Mouse (Mus musculus): ENCODE data around the gene Tab1. TPM values are rescaled to one million over a fixed set of nuclear protein-coding genes. Genes with fewer than 3 reads are reported as not detected.
A peak's percentile ranks its signal among the peaks of the same experiment; 100 is the strongest.

Gene Tab1
- total RNA-seq (2021): 10 to 100 TPM; 11.9 to 18.3 TPM
- long read RNA-seq, experiment 1, transcript Tab1-201 (11 exons, 2,964 nt): major isoform, 20 of 37 reads
- long read RNA-seq, experiment 1, partial matches to known transcripts: 6 of 37 reads
- long read RNA-seq, experiment 1, other reads (novel, unspliced or antisense): 11 of 37 reads
- long read RNA-seq, experiment 2, transcript Tab1-201 (11 exons, 2,964 nt): major isoform, 10 of 21 reads
- long read RNA-seq, experiment 2, partial matches to known transcripts: 3 of 21 reads
- long read RNA-seq, experiment 2, other reads (novel, unspliced or antisense): 8 of 21 reads

DNA sequence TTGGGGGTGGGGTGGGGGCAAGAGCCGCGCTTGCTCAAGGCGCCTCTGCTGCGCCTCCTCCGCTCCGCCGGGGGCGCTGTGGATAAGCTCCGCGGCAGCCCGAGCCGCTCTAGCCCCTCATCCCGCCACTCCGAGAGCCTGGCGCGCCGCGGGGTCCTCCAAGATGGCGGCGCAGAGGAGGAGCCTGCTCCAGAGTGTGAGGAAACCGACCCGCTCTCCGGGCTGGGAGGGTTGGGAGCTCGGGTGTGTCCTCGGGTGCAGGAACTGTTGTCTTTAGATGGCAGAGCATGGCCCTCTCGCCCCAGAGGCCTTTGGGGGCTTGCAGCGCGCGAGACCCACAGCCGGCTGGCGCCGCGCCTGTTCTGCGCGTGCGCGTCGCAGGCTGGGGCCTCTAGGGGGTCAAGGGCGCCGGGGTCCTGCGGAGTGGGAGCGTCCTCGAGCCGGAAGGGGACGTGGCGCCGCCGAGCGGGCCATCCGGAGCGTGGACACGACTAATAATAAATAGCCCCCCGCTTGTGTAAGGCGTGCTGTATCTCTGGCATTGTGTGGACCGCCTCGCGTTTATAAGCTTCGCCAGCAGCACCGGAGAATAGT is at the start of gene Tab1:
TSS of gene Tab1 (plus strand) at position 135 of the 594 bp plus-strand sequence.
- DNase-seq: peak; percentile 92 to 95

- peak; percentile 95 to 96 for DNase-seq
These were observed 49.6 kb upstream of the Tab1 start for GRCm38 (mm10) chr15:80083276-80083731.

GRCm38 (mm10) chr15:80083740-80084139 is 49.2 kb upstream of the Tab1 start:
- DNase-seq: no peak

DNA sequence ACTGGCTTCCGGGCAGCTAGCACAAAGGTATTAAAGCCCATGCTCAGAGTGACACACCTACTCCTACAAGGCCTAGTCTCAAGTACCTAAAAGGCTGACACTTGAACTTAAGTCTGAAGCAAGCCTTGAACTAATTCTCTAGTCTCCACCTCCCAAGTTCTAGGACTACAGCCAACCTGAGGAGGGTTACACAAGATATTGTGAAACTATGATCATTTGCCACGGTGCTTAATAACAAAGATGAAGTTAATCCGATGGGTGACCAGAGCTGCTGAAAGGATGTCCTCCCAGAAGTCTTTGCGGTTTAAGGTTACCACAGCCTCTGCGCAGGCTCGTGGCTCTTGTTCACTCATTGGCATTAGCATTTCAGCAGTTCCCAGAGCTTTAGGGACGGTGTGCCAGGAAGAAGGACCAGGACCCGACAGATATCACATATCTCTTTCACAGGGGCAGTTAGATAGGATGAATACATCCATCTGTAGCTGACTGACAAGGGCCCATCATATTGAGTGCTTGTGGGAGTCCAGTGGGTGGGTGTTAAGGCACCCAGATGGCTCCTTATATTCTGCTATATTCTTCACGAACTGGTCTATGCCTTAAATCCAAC is 45.4 kb upstream of the Tab1 start:
- DNase-seq: no peak

GRCm38 (mm10) chr15:80088637-80089036 is 44.3 kb upstream of the Tab1 start:
- peak; percentile 89 to 90 for DNase-seq

DNA sequence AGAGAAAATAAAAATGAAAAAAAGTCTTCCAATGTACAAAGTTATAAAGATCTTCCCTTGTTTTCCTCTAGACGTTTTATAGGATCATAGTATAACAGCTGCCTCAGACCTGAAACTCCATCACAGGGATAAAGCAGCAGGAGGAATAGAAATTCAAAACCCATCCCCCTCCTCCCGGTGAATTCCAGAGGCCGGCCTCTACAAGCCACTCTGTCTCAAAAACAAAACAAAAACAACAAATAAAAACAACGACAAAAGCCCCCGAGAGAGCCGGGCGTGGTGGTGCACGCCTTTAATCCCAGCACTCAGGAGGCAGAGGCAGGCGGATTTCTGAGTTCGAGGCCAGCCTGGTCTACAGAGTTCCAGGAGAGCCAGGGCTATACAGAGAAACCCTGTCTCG is 42.8 kb upstream of the Tab1 start:
- no peak for DNase-seq

GRCm38 (mm10) chr15:80090741-80091120 is 42.2 kb upstream of the Tab1 start:
- peak; percentile 34 to 57 for DNase-seq

GRCm38 (mm10) chr15:80091121-80091955 is 41.6 kb upstream of the Tab1 start, which contains the start of the genes Syngr1 and Rpl3:
Gene Syngr1 (plus strand): TSS chr15:80091334.
Gene Rpl3 (minus strand): TSS chr15:80091868.
- peak; percentile 85 to 93 for DNase-seq

GRCm38 (mm10) chr15:80092041-80092441 is 40.9 kb upstream of the Tab1 start:
- no peak for DNase-seq

GRCm38 (mm10) chr15:80092599-80092998 is 40.3 kb upstream of the Tab1 start:
- peak; percentile 56 to 59 for DNase-seq

DNA sequence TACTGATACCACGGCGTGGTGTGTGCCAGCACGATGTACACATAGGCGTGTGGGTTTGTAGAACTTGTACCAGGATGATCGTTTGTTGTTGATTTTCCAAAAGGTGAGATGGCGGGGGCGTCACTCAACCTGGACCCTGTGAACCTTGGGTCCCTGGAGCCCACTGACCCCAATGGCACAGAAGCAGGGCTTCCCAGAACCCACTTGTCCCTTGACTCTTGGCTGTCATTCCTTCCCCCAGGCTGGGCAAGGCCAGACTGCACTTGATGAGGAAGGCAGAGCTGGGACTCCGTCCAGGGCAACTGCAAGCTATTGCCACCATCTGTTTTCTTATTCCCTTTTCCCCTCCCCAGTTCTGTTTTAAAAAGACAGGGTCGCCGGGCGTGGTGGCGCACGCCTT is 38.7 kb upstream of the Tab1 start:
- DNase-seq: no peak

DNA sequence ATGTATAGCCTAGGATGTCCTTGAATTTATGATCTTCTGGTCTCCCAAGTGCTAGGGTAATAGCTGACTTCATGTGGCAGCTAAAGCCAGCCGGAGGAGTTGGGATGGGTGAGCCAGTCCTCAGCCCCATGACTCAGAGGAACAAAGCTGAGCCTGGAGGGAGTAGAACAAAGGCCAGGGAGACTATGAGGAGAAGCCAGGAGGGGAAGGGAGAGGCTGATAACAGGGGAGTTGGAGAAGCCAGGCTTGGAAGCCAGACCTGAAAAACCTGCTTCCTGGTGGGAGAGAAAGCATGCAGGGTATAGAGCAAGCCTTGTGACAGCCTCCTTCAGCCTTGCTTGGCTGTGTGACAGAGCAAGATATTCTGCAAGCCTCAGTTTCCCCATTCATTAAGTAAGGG is 37.3 kb upstream of the Tab1 start:
- no peak for DNase-seq

GRCm38 (mm10) chr15:80096406-80096805 is 36.5 kb upstream of the Tab1 start:
- no peak for DNase-seq

- DNase-seq: peak; percentile 76 to 81
These were observed 35.7 kb upstream of the Tab1 start for GRCm38 (mm10) chr15:80096946-80097881.

DNA sequence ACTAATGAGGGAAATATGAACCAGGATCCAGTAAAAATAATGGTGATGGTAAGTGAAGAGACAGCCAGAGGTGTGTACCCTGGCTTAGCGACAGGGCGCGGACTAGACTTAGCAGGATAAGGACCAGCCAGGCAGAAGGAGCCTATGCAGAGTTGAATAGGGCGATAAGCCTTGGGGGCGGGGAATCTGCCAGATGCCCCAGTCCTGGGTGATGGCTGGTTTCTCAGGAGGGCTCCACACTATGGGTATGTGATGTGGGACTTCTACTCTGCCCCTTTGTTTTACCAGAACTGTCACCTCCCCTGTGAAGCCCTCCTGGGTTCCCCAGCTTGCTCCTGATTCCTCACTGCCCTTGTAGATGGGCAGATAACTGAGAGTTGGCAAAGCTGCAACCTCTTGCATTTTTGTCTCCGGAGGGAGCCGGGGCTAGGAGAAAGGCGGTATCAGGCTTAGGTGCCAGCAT is 34.9 kb upstream of the Tab1 start:
- DNase-seq: no peak

DNA sequence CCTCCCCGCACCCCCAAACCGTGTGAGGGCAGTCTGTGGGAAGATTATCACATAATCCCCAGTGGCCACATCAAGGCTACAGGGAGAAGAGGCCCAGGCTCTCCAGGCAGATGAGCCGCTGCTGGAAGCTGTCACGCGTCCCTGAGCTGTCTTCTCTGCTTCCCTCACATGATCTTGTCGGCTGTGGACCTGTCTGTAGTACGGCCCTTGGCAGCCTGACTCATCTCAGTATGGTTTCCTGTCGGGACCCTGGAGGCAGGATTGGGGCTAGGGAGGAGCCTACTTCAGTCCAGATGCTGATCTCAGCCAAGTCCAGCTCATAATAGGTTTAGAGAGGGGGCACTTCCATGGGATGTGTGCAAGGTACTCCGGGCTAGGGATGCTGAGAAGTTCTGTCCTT is 34.1 kb upstream of the Tab1 start:
- peak; percentile 51 to 57 for DNase-seq

DNA sequence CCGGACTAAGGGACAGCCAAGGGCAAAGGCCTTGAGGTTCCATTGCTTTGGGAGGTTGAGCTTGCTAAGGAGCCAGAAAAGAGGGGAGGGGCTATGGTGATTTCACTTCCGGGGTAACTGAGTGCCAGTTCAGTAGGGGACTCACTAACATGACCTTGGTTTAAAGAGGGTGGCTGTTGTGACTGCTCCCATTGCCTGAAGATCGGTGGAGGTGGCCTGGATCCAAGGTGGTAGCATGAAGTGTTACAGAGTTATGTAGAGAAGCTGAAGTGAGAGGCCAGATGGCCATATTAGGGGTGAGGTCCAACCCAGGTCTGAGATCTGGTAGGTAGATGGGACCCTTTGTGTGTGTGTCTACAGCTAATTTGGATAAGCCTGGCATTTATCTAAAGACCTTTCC is 33.5 kb upstream of the Tab1 start:
- no peak for DNase-seq

GRCm38 (mm10) chr15:80100196-80100595 is 32.7 kb upstream of the Tab1 start:
- no peak for DNase-seq

- no peak for DNase-seq
These were observed 32.1 kb upstream of the Tab1 start for GRCm38 (mm10) chr15:80100871-80101270.

GRCm38 (mm10) chr15:80101503-80101902 is 31.4 kb upstream of the Tab1 start:
- no peak for DNase-seq

DNA sequence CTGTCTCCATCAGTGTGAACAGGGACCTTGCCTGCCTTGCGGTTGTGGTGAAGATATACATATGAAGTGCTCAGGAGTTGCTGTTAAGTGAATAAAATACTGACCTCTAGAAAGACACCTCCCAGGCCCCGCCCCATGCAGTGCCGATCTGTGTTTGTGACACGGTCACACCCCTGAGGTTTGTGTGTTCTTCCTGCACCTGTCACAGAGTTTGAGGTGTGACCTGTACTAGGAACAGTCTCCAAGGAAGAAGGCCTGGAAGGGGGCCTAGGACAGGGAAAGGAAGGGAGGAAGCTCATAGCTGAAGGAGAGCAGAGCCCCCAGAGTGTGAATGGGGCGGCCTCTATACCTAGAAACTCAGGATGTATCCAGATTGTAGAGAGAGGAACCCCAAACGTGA is 30.4 kb upstream of the Tab1 start:
- no peak for DNase-seq
